Mouse (Mus musculus) hindbrain, embryonic 13.5 days (tissue): Measurements from ENCODE around the gene Cdc14b. TPM values are rescaled to one million over a fixed set of nuclear protein-coding genes. Genes with fewer than 3 reads are reported as not detected.

ENCODE experiments used
- ATAC-seq: fragments of 200-750 bp; cut with Nextera tagmentation; 2 replicates; pipeline ENCODE4 v1.8.0; 2017; ENCODE audit warnings: moderate TSS enrichment; ENCODE audit not compliant: low FRiP score
- H3K27ac ChIP-seq: fragments of 300-500 bp; sonication (generic); 2 replicates; pipeline ENCODE4 v1.5.1; 2015; ENCODE audit warnings: inconsistent platforms, mild to moderate bottlenecking, moderate library complexity
- H3K27me3 ChIP-seq: fragments of 300-500 bp; sonication (generic); 2 replicates; pipeline ENCODE4 v1.6.1; 2015; ENCODE audit warnings: mild to moderate bottlenecking, inconsistent platforms
- H3K36me3 ChIP-seq: fragments of 300-500 bp; sonication (generic); 2 replicates; pipeline ENCODE4 v1.6.1; 2015; ENCODE audit warnings: mild to moderate bottlenecking, inconsistent platforms
- H3K4me1 ChIP-seq: fragments of 300-500 bp; sonication (generic); replicated peaks from 2 replicates; pipeline ENCODE4 v1.6.1; 2015; ENCODE audit warnings: inconsistent platforms
- H3K4me2 ChIP-seq: fragments of 300-500 bp; sonication (generic); 2 replicates; pipeline ENCODE4 v1.6.1; 2015; ENCODE audit warnings: inconsistent platforms, mild to moderate bottlenecking, moderate library complexity
- H3K4me3 ChIP-seq: fragments of 300-500 bp; sonication (generic); 2 replicates; pipeline ENCODE4 v1.5.1; 2015; ENCODE audit warnings: mild to moderate bottlenecking, inconsistent platforms
- H3K9ac ChIP-seq: fragments of 300-500 bp; sonication (generic); 2 replicates; pipeline ENCODE4 v1.6.1; 2015; ENCODE audit warnings: mild to moderate bottlenecking, inconsistent platforms
- H3K9me3 ChIP-seq: fragments of 300-500 bp; sonication (generic); 2 replicates; pipeline ENCODE4 v1.6.1; 2016; ENCODE audit warnings: inconsistent platforms
- WGBS: fragments of 180-500 bp; shearing (Covaris S2); methylation state at CpG from one replicate; pipeline ENCODE4 v1.1.7; 2015; 5-methylcytosine and 5-hydroxymethylcytosine counted together
- polyA plus RNA-seq: library from polyadenylated mRNA; unstranded; fragments of >200 nt; fragmentation: Nextera tagmentation; extraction: Ambion mirVana; gene quantifications from 2 replicates; pipeline ENCODE4 v1.2.1, GENCODE M21; 2015

Cdc14b gene
- polyA plus RNA-seq, 1 experiment from 2014 or later, result 4.2 TPM

DNA sequence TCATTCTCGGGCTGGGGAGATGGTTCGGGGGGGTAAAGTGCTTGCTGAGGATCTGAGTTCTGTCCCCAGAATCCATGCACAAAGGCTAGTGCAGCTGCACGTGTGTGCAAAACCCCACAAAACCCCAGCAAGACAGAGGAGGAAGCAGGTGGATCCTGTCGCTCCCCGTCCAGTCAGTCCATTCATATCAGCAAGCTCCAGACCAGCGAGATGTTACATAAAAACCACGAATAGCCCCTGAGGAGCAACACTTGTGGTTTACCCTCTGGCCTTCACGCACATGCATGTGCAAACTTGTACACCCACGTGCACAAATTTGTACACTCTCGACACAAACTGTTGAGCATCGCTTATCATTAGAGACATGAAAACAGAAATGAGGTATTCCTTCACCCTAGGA lies 34.8 kb upstream of the Cdc14b start:
- no peak for ATAC-seq
- H3K9me3 ChIP-seq, result no peaks in the 10 kb centered on the region
- H3K36me3 ChIP-seq, result 0 out of 2 replicates have a peak, but pooled peaks cover 7% of the 10 kb centered on the region
- no peak overlapping the region for H3K4me3 ChIP-seq
- no peak overlapping the region for H3K4me2 ChIP-seq
- WGBS, result 87% methylated on average over 11 of the region's 11 CpGs
- H3K27ac ChIP-seq, result no peak overlapping the region
- no peak overlapping the region for H3K9ac ChIP-seq
- H3K4me1 ChIP-seq, result no peaks in the 10 kb centered on the region; the same call in 1 of the 2 replicates
- no peaks in the 10 kb centered on the region for H3K27me3 ChIP-seq

DNA sequence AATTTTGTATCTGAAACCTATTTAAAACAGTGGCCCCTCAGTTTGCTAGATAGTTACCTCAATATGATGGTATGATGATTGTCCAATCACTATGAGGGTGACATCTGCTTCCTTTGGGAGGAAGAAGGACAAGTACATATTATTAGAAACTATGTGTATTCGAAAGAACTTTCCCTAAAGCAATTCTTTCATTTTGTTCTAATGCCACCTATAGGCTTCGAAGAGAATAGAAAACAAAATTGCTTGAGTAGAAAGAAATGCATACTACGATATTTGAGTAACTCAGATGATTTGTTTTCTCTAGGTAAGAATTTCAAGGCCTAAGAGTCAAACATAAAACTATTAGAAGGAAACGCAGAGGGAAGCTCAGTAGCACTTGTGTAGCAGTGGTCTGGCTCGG lies 33.9 kb upstream of the Cdc14b start:
- no peak overlapping the region for H3K9ac ChIP-seq
- no peaks in the 10 kb centered on the region for H3K9me3 ChIP-seq
- no peak overlapping the region for H3K4me2 ChIP-seq
- no peak overlapping the region for H3K4me3 ChIP-seq
- no peaks in the 10 kb centered on the region; the same call in 1 of the 2 replicates for H3K4me1 ChIP-seq
- ATAC-seq, result no peak
- no peaks in the 10 kb centered on the region for H3K27me3 ChIP-seq
- WGBS, result 73% methylated on average over 5 of the region's 5 CpGs
- H3K27ac ChIP-seq, result no peak overlapping the region
- H3K36me3 ChIP-seq, result 0 out of 2 replicates have a peak, but pooled peaks cover 7% of the 10 kb centered on the region

DNA sequence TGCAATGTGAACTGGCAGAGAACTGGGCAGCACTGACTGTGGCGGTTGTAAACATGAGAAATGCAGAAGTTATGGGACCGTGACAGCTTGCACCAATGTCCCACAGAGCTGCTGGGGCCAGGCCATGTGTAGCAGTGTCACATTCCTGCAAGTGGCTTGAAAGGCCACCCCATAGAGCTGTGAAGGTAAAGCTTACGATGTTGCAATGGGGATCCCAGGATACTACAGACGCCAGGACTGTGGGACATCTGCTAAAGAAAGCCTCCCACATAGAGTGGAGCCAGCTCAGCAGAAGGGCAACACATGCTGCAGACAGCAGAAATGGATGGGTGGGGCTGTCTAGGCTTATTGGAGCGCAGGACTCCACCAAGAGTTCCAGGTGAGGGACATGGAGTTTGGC lies 32.4 kb upstream of the Cdc14b start:
- H3K27me3 ChIP-seq, result no peaks in the 10 kb centered on the region
- H3K4me2 ChIP-seq, result no peak overlapping the region

DNA sequence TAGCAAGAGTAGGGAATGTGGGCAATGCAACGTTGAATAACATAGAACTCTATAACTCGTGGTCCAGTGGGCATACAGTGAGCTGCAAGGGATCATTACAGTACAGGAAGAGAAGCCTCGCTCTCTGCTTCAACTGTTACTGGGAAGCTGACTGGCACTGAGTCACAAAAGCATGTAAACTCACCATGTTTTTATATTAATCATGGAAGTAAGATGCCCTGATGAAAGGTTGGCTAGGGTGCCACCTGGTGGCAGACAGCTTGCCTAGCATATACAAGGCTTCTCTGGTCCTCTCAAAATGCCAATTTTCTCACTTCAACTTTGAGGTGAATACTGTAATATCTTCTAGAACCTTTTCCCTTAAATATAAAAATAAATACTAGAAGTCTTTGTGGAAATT lies 31.0 kb upstream of the Cdc14b start:
- Histone ChIP-seq H3K4me1 (no peaks in the 10 kb centered on the region), H3K36me3 (0 out of 2 replicates have a peak, but pooled peaks cover 7% of the 10 kb centered on the region), H3K27ac (no peak overlapping the region), H3K9me3 (no peaks in the 10 kb centered on the region), H3K9ac (no peak overlapping the region), H3K27me3 (no peaks in the 10 kb centered on the region), H3K4me2 (no peak overlapping the region), H3K4me3 (no peak overlapping the region)
- ATAC-seq, result peak; percentile 55; the same call in 1 of the 2 replicates
- WGBS, result 73% methylated on average over 3 of the region's 3 CpGs

More for the DNA sequence above, 32.4 kb upstream of the Cdc14b start:
- Histone ChIP-seq H3K9ac (no peak overlapping the region), H3K27ac (no peak overlapping the region), H3K9me3 (no peaks in the 10 kb centered on the region), H3K4me1 (no peaks in the 10 kb centered on the region; the same call in 1 of the 2 replicates), H3K36me3 (0 out of 2 replicates have a peak, but pooled peaks cover 7% of the 10 kb centered on the region), H3K4me3 (no peak overlapping the region)
- 88% methylated on average over 5 of the region's 5 CpGs for WGBS
- ATAC-seq, result no peak

DNA sequence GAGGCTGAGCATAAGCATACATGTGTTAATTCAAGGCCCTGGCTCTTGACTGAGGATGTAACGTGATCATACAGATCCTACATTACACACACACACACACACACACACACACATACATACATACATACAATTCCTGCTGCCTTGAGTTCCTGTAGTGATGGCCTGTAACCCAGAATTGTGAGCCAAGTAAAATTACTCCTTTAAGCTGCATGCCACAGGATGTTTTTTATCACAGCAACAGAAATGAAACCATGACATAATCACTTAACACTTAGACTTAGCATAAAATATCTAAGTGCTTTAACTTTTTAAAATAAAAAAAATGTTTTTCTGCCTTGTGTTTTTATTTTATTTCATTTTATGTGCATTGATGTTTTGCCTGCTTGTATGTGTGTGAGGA lies 24.0 kb upstream of the Cdc14b start:
- Histone ChIP-seq H3K4me2 (no peak overlapping the region), H3K9ac (no peak overlapping the region), H3K27ac (no peak overlapping the region), H3K27me3 (no peaks in the 10 kb centered on the region), H3K9me3 (no peaks in the 10 kb centered on the region), H3K4me1 (no peaks in the 10 kb centered on the region), H3K36me3 (no peaks in the 10 kb centered on the region; the same call in 1 of the 2 replicates), H3K4me3 (no peak overlapping the region)
- no peak for ATAC-seq
- 88% methylated on average over 1 of the region's 1 CpGs for WGBS

DNA sequence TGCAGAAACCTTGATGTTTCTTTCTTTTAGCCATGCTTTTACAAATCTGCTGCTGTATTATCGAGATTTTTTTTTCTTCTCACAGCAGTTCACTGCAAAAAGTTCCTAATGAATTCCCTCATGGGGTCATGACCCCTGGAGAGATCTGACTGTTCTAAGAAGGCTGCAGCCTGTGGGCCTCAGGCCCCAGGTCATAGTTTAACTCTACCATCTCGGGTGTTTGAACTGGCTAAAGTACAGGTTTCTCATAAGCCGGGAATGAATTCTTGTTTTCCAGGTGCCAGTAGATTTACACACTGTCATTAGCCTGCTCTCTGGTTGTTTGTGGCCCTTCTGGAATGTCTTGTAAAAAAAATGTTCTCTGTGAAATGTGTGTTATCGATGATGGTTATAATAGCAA lies 11.7 kb upstream of the Cdc14b start:
- no peak for ATAC-seq

DNA sequence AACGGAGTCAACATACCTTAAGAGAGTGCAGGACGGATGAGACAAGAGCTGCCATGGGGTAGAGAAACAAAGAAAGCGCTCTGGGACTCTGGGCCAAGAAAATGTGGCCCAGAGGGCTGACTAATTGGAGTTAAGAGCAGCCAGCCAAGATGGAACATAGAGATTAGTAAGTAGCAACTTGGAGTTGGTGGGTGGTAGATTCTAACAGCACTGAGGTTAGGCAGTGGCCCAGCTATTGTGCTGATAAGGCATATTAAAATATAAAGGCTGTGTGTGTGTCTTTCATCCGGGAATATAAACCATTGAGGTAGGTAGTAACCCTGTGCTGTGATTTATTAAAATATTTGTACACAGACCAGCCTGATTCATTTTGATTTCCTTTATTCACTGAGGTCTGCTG lies 11.2 kb upstream of the Cdc14b start:
- H3K4me2 ChIP-seq, result no peak overlapping the region
- ATAC-seq, result no peak
- no peaks in the 10 kb centered on the region for H3K4me1 ChIP-seq
- H3K9me3 ChIP-seq, result no peaks in the 10 kb centered on the region
- H3K36me3 ChIP-seq, result no peaks in the 10 kb centered on the region
- no peak overlapping the region for H3K4me3 ChIP-seq
- H3K27me3 ChIP-seq, result no peaks in the 10 kb centered on the region
- 81% methylated on average over 4 of the region's 4 CpGs for WGBS
- H3K27ac ChIP-seq, result no peak overlapping the region
- H3K9ac ChIP-seq, result no peak overlapping the region

More for the DNA sequence above, 11.7 kb upstream of the Cdc14b start:
- Histone ChIP-seq H3K27me3 (no peaks in the 10 kb centered on the region), H3K9ac (no peak overlapping the region), H3K27ac (no peak overlapping the region), H3K4me3 (no peak overlapping the region), H3K4me1 (no peaks in the 10 kb centered on the region), H3K36me3 (no peaks in the 10 kb centered on the region), H3K4me2 (no peak overlapping the region), H3K9me3 (no peaks in the 10 kb centered on the region)
- 49% methylated on average over 4 of the region's 4 CpGs for WGBS

DNA sequence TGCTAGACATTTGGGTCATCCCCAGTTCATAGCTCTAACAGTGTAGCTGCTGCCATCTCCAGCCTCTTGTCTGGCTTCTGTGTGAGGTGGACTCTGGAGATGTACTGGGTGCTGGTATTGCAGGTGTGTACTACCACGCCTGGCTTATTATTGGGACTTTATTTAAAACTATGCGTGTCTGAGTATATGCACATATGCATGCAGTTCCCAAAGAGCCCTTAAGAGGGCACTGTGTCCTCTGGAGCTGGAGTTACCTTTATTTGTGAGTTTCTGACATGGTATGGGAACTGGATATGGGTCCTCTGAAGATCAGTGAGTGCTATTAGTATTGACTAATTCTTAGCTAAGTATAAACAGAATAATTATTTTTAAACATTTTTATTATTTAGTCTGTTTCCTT lies 9.6 kb upstream of the Cdc14b start:
- Histone ChIP-seq H3K36me3 (no peaks in the 10 kb centered on the region), H3K27ac (no peak overlapping the region), H3K4me3 (no peak overlapping the region), H3K4me2 (no peak overlapping the region), H3K27me3 (no peaks in the 10 kb centered on the region), H3K9me3 (no peaks in the 10 kb centered on the region), H3K4me1 (no peaks in the 10 kb centered on the region), H3K9ac (no peak overlapping the region)
- 96% methylated on average over 2 of the region's 2 CpGs for WGBS
- ATAC-seq, result no peak

DNA sequence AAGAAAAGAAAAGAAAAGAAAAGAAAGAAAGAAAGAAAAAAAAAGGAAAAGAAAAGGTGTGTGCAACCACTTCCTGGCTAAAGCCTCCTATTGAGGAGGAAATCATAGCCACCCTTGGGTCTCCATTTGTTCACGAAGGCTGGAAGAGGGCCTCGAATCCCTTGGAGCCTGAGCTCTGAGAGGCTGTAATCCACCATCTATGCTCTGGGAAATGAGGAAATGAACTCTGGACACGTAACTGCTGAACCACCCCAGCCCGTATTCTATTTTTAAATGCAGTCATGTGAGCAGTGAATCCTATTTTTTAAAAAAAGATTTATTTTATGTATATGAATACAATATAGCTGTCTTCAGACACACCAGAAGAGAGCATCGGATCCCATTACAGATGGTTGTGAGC lies 5.8 kb upstream of the Cdc14b start:
- Histone ChIP-seq H3K9ac (no peak overlapping the region), H3K9me3 (no peaks in the 10 kb centered on the region), H3K4me2 (no peak overlapping the region), H3K36me3 (no peaks in the 10 kb centered on the region), H3K27me3 (peaks cover 21% of the 10 kb centered on the region), H3K4me1 (no peaks in the 10 kb centered on the region), H3K4me3 (no peak overlapping the region), H3K27ac (no peak overlapping the region)
- ATAC-seq, result no peak
- 93% methylated on average over 5 of the region's 5 CpGs for WGBS

DNA sequence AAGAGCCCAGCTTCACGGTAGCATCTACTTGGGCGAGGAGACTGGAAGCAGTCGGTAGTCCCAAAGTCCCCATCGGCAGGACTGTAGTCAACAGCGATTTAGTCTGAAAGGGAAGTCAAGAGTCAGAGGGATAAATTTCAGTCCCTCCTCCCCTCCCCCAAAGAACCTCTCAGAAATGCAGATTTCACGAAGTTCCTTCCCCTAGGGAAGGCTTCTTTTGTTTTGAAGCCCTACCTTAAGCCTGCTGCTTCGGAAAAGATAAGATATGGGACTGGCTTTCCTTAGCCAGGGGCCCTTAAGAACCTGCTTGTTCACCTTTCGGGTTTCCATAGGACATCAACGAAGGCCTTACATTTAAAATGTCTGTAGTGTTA lies 651 bp upstream of the Cdc14b start:
- Histone ChIP-seq H3K4me3 (peak overlapping the region; percentile 80), H3K4me1 (peaks cover 14% of the 10 kb centered on the region), H3K9me3 (no peaks in the 10 kb centered on the region), H3K9ac (no peak overlapping the region), H3K27me3 (peaks cover 42% of the 10 kb centered on the region), H3K27ac (no peak overlapping the region), H3K36me3 (no peaks in the 10 kb centered on the region), H3K4me2 (peak overlapping the region; percentile 99)
- WGBS, result 15% methylated on average over 9 of the region's 9 CpGs
- no peak for ATAC-seq

DNA sequence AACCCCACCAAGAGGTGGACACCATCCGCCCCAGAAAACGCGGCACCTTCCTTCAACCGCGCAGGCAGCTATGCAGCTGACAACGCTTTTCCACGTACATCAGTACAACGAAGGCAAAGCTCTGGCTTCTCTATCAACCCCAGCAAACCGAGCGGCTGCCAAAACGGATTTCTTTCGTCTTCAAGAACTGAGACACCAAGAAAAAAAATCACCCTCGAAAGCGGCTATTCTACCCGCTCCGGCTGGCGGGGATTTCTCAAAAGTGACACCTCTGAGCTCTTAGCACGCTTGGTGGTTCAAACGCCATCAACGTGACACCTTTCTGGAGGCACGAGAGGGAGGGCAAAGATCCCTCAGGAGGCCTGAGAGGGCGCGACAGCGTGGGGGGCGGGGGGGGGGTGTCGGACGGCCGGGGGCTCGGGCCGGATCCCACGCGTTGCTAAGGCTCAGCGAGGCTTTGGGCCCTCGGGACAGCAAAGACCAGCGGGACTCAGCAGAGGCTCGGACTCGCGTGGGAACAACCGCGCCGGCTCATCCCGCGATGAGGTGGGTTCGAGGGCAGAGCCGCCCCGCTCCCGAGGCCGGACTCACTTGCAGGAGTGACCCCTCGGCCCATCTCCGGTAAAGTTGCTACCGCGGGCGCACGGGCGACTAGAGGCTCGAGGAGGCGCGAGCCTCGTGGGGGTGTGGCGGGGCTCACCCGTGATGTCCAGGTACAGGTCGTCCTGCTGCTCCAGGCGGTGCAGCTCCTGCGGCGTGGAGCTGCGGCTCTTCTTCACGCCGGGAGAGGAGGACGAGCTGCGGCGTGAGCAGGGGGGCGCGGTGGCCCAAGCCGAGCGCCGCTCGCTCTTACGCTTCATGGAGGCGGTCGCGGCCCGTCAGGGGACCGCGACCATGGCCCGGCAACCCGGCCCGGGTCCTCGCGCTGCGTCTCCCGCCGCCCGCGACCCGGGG lies 922 bp downstream of the Cdc14b start:
- H3K27me3 ChIP-seq, result peaks cover 42% of the 10 kb centered on the region
- peak overlapping the region; percentile 84 for H3K9ac ChIP-seq
- no peak overlapping the region for H3K27ac ChIP-seq
- WGBS, result under 1% methylated on average over 95 of the region's 95 CpGs
- H3K4me3 ChIP-seq, result peak overlapping the region; percentile 80
- no peaks in the 10 kb centered on the region for H3K36me3 ChIP-seq
- peaks cover 14% of the 10 kb centered on the region for H3K4me1 ChIP-seq
- H3K4me2 ChIP-seq, result peak overlapping the region; percentile 99
- no peaks in the 10 kb centered on the region for H3K9me3 ChIP-seq
- peak; percentile 82 for ATAC-seq

DNA sequence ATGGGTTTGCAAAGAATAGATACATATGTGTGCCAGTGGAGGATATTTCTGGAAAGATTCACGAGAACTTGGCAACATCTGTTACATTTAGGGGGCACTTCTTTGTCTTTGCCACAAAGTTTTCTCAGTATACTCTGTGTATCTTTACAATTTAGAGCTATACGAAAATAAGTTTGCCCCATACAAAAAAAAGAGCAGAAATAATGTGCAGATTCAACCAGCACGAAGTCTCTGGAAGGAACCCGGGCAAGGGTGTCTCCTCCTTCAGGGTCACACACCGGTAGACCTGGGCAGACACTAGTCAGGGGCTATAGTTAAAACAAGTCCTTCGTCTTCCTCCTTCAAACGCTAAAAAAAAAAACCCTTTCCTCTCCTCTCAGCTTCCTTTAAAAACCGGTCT lies 1.7 kb downstream of the Cdc14b start:
- peaks cover 42% of the 10 kb centered on the region for H3K27me3 ChIP-seq
- no peaks in the 10 kb centered on the region for H3K9me3 ChIP-seq
- 58% methylated on average over 8 of the region's 8 CpGs for WGBS
- no peak overlapping the region for H3K27ac ChIP-seq
- no peak overlapping the region for H3K9ac ChIP-seq
- no peaks in the 10 kb centered on the region for H3K36me3 ChIP-seq
- peak overlapping the region; percentile 80 for H3K4me3 ChIP-seq
- peak overlapping the region; percentile 99 for H3K4me2 ChIP-seq
- no peak for ATAC-seq
- peaks cover 14% of the 10 kb centered on the region for H3K4me1 ChIP-seq

DNA sequence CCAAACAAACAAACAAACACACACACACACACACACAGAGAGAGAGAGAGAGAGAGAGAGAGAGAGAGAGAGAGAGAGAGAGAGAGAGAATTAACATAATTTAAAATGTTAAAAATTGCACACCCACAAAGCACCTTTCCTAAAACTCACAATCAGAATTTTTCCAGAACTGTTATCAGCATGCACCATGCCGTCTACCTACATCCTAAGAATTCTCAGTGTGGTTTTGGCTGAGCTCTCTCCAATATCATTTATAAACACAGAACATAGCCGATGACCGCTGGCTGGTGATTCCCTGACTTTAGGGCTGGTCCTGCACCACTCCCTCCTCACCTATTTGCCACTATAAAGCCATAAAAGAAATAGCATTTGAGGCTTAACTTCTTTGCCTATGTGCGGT lies 6.7 kb downstream of the Cdc14b start:
- Histone ChIP-seq H3K9ac (no peak overlapping the region), H3K36me3 (no peaks in the 10 kb centered on the region), H3K4me2 (no peak overlapping the region), H3K4me1 (0 out of 2 replicates have a peak, but pooled peaks cover 3% of the 10 kb centered on the region), H3K27me3 (peaks cover 8% of the 10 kb centered on the region; the same call in 1 of the 2 replicates), H3K9me3 (no peaks in the 10 kb centered on the region), H3K27ac (no peak overlapping the region), H3K4me3 (no peak overlapping the region)
- 85% methylated on average over 4 of the region's 4 CpGs for WGBS
- ATAC-seq, result no peak
